Mouse (Mus musculus) v-Abl transformed pro-B cells (cell line): ENCODE measurements around the gene Sap25.

Experiments used
- in situ Hi-C, 2 experiments: fragments of 400-800 bp; cut with MboI; formaldehyde crosslinking; loops; one replicate each; pipeline ENCODE4 v1.15.1; 2025; ENCODE audit not compliant: unreplicated experiment in 2 of 2

The Sap25 gene

GRCm38 (mm10) chr5:137653366-137653765 is 12.2 kb downstream of the Sap25 start:
- in situ Hi-C loops: loop anchor here (5.0 to 10.0 kb wide), 7 partner anchors 61 to 536 kb away; partner anchors contain the start of genes Epo (in 2 of the 2), Gnb2 (in 2 of the 2), Pilrb2 (in 1 of the 2) and Pop7 (in 1 of the 2)

- in situ Hi-C loops: loop anchor here (5.0 to 10.0 kb wide), 7 partner anchors 62 to 537 kb away; partner anchors contain the start of genes Epo (in 2 of the 2), Gnb2 (in 2 of the 2), Pilrb2 (in 1 of the 2) and Pop7 (in 1 of the 2)
These were observed 13.6 kb downstream of the Sap25 start for GRCm38 (mm10) chr5:137654746-137655145.

DNA sequence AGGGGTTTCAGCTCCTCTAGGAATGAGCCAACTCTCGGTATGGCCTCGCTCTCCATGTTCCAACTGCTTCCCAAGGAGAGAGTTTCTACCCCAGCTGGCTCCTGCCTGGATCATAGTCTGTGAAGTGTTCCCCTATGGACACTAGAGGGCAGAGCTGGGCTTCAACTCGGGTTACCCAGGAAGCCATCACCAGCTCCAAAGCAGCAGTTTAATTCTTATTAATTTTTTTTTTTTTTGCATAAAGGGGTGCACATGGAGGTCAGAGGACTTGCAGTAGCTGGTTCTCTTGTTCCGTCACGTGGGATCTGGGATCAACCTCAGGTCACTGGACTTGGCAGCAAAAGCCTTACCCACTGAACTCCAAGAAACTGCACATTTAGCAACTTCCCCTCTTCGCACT is 15.8 kb downstream of the Sap25 start:
- in situ Hi-C loops: loop anchor here in 1 of 2 experiments (10.0 kb wide), 2 partner anchors 152 to 218 kb away; partner anchors contain the start of genes Pilrb2 and Pop7

GRCm38 (mm10) chr5:137660064-137660688 is 19.0 kb downstream of the Sap25 start:
- in situ Hi-C loops: no loop called here

DNA sequence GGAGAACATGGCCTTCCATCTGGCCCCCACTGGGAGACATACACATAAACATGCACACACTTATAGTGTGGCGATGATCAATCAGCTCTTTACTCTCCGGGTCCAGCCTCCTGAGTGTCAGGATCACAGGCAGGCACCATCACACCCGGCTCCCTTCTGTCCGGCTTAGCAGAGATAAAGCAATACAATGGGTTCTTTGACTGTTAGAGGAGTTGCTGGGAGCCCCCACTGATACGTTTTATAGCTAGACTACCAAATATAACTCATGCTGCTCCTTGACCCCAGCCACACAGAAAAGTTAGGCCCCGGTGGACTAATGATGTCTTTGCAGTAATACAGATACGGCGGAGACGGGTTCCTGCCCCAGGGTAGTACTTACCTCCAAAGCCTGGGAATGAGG is 21.9 kb downstream of the Sap25 start:
- in situ Hi-C loops: no loop called here

DNA sequence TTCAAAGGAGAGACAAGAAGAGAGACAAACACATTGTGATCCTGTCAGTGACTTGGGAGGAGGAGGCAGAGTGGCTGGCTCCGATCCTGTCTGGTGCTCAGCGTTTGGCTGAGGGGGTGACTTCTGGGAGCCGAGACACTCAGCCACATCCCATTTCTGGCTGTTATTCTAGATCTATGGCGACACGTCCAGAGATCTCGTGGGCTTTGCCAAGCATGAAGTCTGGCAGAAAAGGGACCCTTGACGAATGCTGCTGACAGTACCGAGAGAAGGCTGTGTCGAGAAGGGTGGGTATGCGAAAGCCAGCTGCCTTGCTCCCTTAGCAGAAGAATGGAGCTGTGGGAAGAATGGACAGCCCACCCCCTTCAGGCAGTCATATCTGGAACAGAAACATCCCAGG is 27.8 kb downstream of the Sap25 start:
- in situ Hi-C loops: no loop called here

DNA sequence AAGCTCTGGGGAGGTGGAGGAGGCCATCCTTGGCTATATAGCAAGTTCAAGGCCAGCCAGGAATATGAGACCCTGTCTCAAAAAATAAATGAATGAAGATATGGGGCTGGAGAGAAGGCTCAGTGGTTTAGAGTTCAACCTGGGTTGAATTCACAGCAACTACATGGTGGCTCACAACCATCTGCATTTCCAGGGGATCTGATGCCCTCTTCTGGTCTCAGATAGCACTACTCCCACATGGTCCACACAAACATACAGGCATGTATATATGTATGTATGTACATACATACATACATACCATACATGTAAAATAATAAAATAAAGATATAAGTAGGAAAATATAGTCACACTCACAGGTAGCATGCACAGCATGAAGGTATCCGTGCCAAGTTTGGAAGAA is 29.1 kb downstream of the Sap25 start:
- in situ Hi-C loops: no loop called here

DNA sequence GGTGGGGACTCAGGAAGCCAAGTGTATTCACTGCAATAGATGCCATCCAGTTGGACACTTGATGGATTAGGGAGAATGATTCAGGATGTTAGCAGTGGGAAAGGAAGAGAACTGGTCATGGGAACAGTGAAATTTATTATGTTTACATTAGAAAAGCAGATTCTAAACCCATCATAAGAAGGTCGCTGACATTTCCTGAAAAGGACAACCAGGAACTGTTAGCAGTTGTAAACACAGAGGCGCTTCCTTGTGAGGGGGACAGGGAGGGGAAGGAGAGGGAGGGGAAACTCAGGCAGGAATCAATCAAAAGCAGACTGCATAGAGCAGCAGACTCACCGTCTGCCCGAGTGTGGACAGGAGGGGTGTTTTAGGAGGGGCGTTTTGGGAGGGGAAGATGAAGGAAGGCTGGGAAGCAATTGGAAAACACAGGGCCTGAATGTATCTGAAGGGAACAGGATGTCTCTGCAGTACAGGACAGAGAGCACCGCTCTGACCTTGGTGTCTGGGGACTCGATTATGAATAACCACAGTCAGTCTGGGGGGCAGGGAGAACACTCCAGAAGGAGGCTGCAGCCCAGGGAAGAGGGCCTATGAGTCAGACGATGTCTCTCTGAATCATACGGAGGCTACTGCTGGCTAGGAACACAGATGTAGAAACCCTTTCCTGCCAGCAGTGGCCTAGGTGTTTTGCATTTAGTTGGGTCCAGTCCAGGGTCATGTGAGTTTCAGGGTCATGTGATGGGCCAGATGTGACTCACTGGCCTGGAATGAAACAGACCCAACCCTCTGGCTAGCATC is 30.5 kb downstream of the Sap25 start:
- in situ Hi-C loops: no loop called here

GRCm38 (mm10) chr5:137672361-137672760 is 31.2 kb downstream of the Sap25 start:
- in situ Hi-C loops: no loop called here

GRCm38 (mm10) chr5:137673015-137673414 is 31.9 kb downstream of the Sap25 start:
- in situ Hi-C loops: no loop called here

- in situ Hi-C loops: no loop called here
These were observed 33.7 kb downstream of the Sap25 start for GRCm38 (mm10) chr5:137674786-137675185.

DNA sequence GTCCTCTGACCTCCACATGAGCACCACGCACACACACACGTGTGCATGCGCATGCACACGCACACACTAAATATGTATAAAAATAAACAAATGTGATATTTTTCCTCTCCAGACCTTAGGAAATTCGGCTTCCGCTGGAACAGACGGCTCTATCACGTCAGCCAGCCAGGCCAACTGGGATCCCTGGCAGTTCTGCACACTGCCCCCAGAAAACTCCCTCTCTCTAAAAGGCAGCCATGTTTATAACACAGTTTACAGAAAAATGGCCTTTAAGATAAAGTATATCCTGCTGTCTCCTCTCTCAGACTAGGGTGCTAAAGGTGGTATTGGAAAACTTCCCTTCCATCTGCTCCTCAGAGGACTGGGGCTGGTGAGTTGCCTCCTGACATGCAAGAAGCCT is 36.7 kb downstream of the Sap25 start:
- in situ Hi-C loops: no loop called here

GRCm38 (mm10) chr5:137678736-137679135 is 37.6 kb downstream of the Sap25 start:
- in situ Hi-C loops: no loop called here

GRCm38 (mm10) chr5:137679726-137680125 is 38.6 kb downstream of the Sap25 start:
- in situ Hi-C loops: no loop called here

DNA sequence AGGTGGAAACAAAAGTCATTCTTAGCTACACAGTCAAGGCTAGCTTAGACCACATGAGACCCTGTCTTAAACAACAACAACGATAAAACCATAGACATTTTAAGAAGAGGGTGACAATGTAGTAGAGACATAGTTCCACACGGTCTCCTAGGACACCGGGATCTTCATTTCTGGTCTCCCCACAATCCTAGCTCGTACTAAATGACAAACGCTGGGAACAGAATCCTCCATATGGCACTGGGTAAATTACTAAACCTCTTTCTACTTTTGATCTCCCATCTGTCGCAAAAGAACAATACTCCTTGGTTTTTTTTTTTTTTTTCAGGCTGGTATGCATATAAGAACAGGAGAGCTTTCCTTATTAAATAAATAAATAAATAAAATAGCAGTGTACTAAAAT is 41.4 kb downstream of the Sap25 start:
- in situ Hi-C loops: no loop called here

GRCm38 (mm10) chr5:137683388-137684293 is 42.5 kb downstream of the Sap25 start:
- in situ Hi-C loops: no loop called here

DNA sequence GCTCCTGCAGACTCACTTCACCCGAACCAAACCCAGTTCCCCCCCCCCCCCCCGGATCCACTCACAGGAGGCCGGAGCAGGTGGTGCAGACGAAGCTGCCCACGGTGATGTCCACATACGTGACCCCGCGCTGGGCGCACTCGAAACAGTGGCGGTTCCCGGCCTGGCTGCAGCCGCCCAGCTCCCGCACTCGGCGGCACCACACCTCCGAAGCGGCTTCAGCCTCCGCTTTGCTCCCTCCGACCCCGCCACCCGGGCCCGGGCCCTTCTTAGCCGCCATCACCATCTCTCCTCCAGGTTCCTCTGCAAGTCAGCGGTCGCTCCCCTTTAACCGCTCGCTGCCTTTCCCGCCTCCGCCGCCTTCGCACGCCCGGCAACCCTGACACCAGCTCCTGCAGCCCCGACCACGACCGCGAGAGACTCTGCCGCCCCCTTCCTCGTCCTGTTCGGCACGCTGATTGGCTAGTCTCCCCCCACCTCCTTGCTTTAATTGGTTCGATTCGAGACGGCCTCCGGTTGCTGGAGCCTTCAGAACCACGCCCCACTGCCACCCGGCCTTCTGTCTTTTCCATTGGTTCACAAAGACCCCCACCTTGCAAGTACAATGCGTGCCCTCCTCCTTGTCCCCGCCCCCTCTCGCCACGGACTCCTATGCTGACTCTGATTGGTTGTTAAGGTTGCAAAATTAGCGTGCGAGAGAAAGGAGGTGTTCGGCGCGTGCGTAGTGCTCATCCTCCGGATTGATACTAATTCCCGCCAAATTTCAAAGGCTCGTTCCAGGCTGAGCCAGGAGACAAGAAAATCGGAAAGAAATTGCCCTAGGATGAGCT is 43.4 kb downstream of the Sap25 start, which contains the start of gene Agfg2:
Agfg2 (minus strand) TSS at position 433 of the 830 bp plus-strand sequence.
- in situ Hi-C loops: no loop called here

DNA sequence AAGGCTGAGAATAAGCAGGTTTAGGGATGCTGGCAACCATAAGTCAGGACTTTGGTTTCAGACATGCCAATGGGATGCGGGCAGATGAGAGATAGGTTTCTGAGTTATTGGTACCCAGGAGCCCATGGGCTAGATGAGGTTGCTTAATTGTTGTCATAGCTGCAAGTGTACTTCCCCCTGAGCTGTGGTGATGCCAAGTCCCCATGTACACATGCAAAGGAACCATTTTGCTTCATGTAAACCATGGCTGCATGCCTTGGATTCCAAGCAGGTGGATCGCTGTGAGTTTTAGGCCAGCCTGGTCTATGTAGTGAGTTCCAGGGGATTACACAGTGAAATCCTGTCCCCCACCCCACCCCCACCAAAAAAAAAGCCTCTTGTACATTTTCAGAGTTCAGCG is 44.5 kb downstream of the Sap25 start:
- in situ Hi-C loops: no loop called here

- in situ Hi-C loops: no loop called here
These were observed 45.1 kb downstream of the Sap25 start for GRCm38 (mm10) chr5:137686127-137686790.
